Mouse (Mus musculus): Measurements from ENCODE around the gene Cdh23.

Cdh23 gene

GRCm38 (mm10) chr10:60574851-60575250 lies 121.4 kb downstream of the Cdh23 start:
- DNase-seq, result no peak

GRCm38 (mm10) chr10:60571491-60571890 lies 124.8 kb downstream of the Cdh23 start:
- DNase-seq, result no peak

DNA sequence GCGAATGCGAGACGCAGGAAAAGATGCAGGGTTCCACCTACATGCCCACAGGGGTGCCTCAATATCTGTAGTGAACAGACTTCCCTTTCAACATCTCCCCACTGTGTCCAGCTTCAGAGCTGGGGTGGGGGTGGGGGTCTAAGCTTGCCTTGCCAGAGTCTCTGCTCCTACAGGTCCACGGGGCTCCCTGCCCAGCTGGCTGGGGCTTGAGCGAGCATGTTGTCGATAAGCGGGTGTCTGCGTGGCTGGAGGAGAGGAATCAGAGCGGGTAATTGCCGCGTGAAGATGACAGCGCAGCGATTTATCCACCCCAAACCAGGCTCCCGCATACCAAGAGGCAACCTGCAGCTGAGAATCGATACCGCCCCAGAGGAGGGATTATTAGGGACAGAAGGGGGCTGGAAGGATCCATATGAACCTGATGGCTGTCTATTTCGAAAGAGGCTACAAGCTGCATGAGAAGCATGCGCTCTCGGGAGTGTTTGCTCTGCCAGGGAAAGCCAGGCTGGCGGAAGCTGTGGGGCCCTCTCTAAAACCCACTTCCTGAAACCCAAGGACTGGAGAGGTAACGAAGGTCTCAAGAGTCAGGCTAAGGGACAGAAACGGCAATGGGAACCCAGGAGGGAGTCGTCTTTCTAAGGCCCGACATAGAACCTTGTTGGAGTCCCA lies 129.8 kb downstream of the Cdh23 start:
- DNase-seq, result peak in 1 of 2 experiments; percentile 3

- DNase-seq, result no peak
These were observed 132.2 kb downstream of the Cdh23 start for GRCm38 (mm10) chr10:60564136-60564535.

- no peak for DNase-seq
These were observed 133.3 kb downstream of the Cdh23 start for GRCm38 (mm10) chr10:60562946-60563345.

GRCm38 (mm10) chr10:60558491-60558927 lies 137.8 kb downstream of the Cdh23 start:
- no peak for DNase-seq

- DNase-seq, result no peak
These were observed 143.2 kb downstream of the Cdh23 start for GRCm38 (mm10) chr10:60552951-60553635.

GRCm38 (mm10) chr10:60539164-60539914 lies 157.0 kb downstream of the Cdh23 start:
- no peak for DNase-seq

DNA sequence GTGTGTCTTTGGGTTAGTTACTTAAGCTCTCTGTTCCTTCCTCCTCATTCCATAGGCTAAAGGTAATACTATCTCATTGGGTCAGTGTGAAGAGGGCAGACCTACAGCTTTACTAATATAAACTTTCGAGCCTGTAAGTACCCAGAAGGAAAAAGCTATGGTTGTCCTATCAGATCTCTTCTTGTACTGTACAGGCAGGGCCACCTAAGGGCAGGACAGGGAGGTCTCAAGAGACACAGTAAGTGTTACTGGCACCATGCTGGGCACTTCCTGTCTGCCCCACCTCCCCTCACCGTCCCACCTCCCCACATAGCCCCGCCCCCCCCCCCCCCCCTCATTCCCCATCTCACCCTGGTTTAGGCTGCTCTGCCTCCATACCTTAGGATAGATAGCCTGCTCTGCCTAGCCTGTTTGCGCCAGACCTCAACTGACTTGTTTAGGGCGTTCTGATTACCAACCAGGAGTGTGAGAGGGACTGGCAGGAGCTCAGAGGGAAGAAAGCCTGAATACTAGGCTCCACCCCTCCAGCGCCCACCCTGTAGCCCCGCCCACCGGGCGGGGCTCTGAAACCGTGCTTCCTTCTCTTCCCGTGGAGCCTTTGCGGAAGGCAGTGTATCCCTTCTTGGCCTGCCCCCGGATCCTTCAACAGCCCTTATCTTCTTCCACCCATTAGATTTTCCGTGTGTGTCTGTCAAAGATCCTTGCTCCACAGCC lies 160.0 kb downstream of the Cdh23 start:
- DNase-seq, result no peak

DNA sequence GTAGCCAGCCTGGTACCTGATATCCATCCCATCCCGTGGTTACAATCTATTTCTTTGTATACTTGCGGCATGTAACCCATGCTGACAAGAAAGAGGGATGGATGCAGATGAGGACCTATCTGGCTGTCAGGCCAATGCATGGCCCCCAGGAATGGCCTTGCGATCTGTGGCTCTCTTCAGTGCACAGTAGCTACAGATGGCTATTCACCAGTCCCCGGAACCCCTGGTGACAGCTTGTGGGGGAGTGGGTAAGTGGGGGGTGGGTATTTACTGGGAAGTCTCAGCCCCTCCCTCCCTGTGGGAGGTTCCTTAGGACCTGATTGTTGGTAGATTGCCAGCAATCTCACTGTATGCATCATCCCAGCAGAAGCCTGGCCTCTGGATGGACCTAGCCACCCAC lies 163.8 kb downstream of the Cdh23 start:
- no peak for DNase-seq

- peak in 1 of 2 experiments; percentile 49 for DNase-seq
These were observed 164.9 kb downstream of the Cdh23 start for GRCm38 (mm10) chr10:60531349-60531748.

DNA sequence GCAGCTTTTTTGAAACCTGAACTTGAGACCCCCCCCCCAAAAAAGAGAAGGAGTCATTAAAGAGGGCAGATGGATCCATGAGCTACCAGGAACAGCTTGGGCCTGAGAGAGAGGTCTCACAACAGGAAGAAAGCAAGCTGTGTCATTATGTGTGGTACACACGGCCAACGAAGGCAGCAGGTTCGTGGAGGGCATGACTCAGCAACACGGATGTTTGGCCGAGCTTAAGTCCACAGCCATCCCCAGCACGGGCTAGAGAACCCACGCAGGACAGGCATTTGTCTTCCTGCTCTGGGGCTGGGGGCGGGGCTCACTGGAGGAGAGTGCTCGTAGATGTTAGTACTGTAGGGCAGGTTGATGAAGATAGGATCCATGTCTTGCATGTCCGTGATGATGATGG lies 165.7 kb downstream of the Cdh23 start:
- no peak for DNase-seq

DNA sequence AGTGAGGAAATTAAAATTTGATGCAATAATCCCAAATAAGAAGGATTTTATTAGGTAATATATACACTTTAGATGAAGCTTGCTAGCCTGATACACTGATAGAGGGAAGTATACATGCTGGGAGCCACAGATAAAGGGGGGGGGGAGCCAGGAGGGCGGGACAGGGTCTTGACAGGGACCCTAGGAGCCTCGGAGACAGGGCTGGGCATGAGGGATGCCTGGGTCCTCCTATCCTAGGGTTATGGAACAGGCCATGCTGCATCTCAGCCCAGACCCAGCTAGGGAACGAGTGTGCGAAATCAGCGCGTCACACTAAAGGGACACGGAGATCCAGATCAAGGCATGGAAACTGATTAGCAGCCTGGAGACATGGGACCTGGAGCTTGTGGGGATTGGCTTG lies 168.3 kb downstream of the Cdh23 start:
- DNase-seq, result no peak

DNA sequence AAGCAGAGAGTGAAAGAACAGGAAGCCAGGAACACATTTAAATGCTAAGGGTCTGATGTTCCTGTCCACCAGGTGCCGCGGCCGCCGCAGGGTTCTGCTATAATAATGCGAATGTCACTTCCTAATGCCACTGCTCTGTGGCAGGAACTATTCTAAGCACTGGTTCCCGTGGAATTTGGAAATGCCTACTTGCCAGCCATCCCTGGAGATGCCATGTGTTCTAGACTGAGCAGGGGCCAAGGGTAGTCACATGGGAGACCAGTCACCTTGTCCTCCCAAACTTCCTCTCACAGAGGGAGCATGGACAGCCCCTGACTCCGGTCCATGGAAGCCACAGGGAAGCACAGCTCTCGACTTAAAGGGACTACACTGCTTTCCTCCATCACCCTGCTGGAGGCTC lies 171.2 kb downstream of the Cdh23 start:
- DNase-seq, result no peak

- no peak for DNase-seq
These were observed 180.0 kb downstream of the Cdh23 start for GRCm38 (mm10) chr10:60516286-60516685.

- DNase-seq, result no peak
These were observed 197.8 kb downstream of the Cdh23 start for GRCm38 (mm10) chr10:60498538-60498937.

DNA sequence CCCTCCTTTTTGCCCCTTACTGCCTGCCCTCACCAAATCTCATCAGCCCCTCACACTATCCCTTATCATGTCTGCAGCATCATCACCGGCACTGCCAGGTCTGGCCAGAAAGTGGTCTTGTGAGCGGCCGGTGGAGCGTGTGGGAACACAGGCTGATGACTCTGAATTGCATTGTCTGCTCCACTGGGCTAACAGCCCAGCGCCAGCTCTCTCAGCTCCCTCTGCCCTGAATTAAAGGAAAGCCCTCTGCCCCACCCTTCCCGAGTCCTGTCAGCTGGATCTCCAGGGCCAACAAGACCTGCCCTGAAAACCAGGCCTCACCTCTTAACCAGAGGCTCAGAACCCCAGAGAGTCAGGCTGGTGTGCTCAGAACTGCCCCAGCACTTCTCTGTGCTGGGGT lies 201.2 kb downstream of the Cdh23 start:
- DNase-seq, result no peak

- DNase-seq, result no peak
These were observed 204.8 kb downstream of the Cdh23 start for GRCm38 (mm10) chr10:60491538-60491937.

GRCm38 (mm10) chr10:60481381-60481780 lies 214.9 kb downstream of the Cdh23 start:
- no peak for DNase-seq

- DNase-seq, result no peak
These were observed 221.7 kb downstream of the Cdh23 start for GRCm38 (mm10) chr10:60474549-60474948.

DNA sequence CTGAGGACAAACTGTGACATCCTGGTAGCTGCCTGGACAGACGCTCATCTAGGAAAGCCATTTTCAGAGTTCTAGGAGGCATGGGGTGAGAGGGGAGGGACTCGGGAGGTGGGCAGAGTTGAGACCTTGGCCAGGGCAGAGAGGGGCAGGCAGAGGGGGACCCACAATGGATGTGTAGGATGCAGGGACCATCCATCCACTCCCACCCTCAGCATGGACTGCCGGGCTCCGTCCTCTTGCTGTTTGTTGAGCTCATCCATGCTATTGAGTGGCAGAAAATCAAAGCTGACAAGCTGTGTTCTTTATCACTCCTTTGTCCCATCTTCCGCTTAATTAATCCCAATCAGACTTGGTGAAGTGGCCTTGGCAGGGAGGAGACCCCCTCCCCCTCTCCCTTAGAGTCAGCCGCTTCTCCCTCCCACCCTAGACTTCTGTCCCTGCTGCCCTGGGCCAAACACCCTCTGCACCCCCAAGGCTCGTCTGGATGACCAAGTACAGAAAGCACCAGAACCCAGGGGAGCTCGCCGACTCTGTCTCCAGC lies 222.4 kb downstream of the Cdh23 start:
- no peak for DNase-seq

DNA sequence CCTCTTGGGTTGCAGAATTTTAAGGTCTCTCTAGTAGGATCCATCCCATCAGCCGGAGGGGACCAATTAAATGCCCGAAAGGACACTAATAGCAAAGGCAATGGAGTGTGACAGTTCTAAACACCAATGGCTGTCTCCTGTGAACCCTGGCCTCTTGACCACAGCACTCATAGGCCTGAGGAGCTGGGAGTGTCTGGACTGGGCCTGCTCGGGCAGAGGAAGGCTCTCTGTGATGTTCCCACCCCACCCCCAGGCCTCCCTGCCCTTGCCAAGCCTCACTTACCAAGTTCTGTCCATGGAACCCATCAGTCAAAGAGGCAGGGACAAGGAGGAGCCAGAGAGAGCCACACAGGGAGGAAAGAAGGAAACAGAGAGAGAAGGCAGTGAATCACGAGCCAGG lies 228.5 kb downstream of the Cdh23 start:
- DNase-seq, result no peak
